Mouse (Mus musculus) 3134 (cell line): Measurements from ENCODE around the gene Rpl29.
A peak's percentile ranks its signal among the peaks of the same experiment; 100 is the strongest.

ENCODE experiments used
- DNase-seq: peaks from one replicate; pipeline ENCODE4 v3.0.0-alpha.2; 2011; ENCODE audit warnings: low spot score; ENCODE audit not compliant: insufficient read length; ENCODE audit errors: extremely low read depth

Gene Rpl29

GRCm38 (mm10) chr9:106470991-106471750 lies 41.9 kb downstream of the Rpl29 start:
- no peak for DNase-seq

GRCm38 (mm10) chr9:106471892-106472291 lies 42.6 kb downstream of the Rpl29 start:
- DNase-seq = no peak

GRCm38 (mm10) chr9:106472321-106472720 lies 43.1 kb downstream of the Rpl29 start:
- no peak for DNase-seq

- DNase-seq = no peak
Observed at GRCm38 (mm10) chr9:106473081-106473752, 44.0 kb downstream of the Rpl29 start.

GRCm38 (mm10) chr9:106473753-106474105 lies 44.5 kb downstream of the Rpl29 start:
- DNase-seq = no peak

- peak; percentile 83 for DNase-seq
Observed at GRCm38 (mm10) chr9:106474456-106474855, 45.2 kb downstream of the Rpl29 start.

GRCm38 (mm10) chr9:106475046-106475445 lies 45.8 kb downstream of the Rpl29 start:
- peak; percentile 75 for DNase-seq

GRCm38 (mm10) chr9:106475663-106476001 lies 46.4 kb downstream of the Rpl29 start, which contains the start of gene Rrp9:
Gene Rrp9 (plus strand): TSS chr9:106475963.
- DNase-seq = no peak

GRCm38 (mm10) chr9:106476002-106476923 lies 47.0 kb downstream of the Rpl29 start:
- DNase-seq = peak; percentile 77

GRCm38 (mm10) chr9:106476924-106477484 lies 47.8 kb downstream of the Rpl29 start, which contains the start of gene Parp3:
Gene Parp3 (minus strand): TSS chr9:106476949.
- DNase-seq = peak; percentile 98

GRCm38 (mm10) chr9:106477649-106478048 lies 48.4 kb downstream of the Rpl29 start:
- DNase-seq = no peak

- no peak for DNase-seq
Observed at GRCm38 (mm10) chr9:106478101-106478500, 48.8 kb downstream of the Rpl29 start.

GRCm38 (mm10) chr9:106480541-106480940 lies 51.3 kb downstream of the Rpl29 start:
- no peak for DNase-seq

GRCm38 (mm10) chr9:106481075-106481474 lies 51.8 kb downstream of the Rpl29 start:
- DNase-seq = no peak
